Mouse (Mus musculus) adrenal gland, postnatal 36 days (tissue): Measurements from ENCODE around the gene Aldh1l1. TPM values are rescaled to one million over a fixed set of nuclear protein-coding genes. Genes with fewer than 3 reads are reported as not detected.

Source experiments
- DNase-seq, 2 experiments: peaks; one replicate each; pipeline ENCODE4 v3.0.0; 2021; ENCODE audit warnings: mixed read lengths in 1 of 2
- total RNA-seq, 2 experiments: library from RNA; stranded (reverse); gene quantifications; 2 replicates each; pipeline ENCODE4 v1.2.3; 2021

Gene Aldh1l1
- total RNA-seq, 2 experiments from 2014 or later: 136 to 172 TPM

GRCm38 (mm10) chr6:90507443-90507842, 21.2 kb downstream of the Aldh1l1 start:
- DNase-seq: no peak

- peak; percentile 21 to 72 for DNase-seq
Measured at GRCm38 (mm10) chr6:90508197-90508624, 22.0 kb downstream of the Aldh1l1 start.

- DNase-seq: peak; percentile 46 to 74
Measured at GRCm38 (mm10) chr6:90509085-90509484, 22.9 kb downstream of the Aldh1l1 start.

- DNase-seq: no peak
Measured at GRCm38 (mm10) chr6:90512416-90512815, 26.2 kb downstream of the Aldh1l1 start.

GRCm38 (mm10) chr6:90513074-90513856, 27.0 kb downstream of the Aldh1l1 start:
- DNase-seq: no peak

- DNase-seq: peak; percentile 50
Measured at GRCm38 (mm10) chr6:90514369-90514768, 28.1 kb downstream of the Aldh1l1 start.

GRCm38 (mm10) chr6:90514883-90515405, 28.7 kb downstream of the Aldh1l1 start:
- DNase-seq: peak; percentile 91 to 92

GRCm38 (mm10) chr6:90518892-90519291, 32.7 kb downstream of the Aldh1l1 start:
- DNase-seq: peak; percentile 49 to 55

- DNase-seq: no peak
Measured at GRCm38 (mm10) chr6:90519375-90519774, 33.1 kb downstream of the Aldh1l1 start.

- DNase-seq: no peak
Measured at GRCm38 (mm10) chr6:90526406-90526805, 40.2 kb downstream of the Aldh1l1 start.

- no peak for DNase-seq
Measured at GRCm38 (mm10) chr6:90529461-90530046, 43.3 kb downstream of the Aldh1l1 start.

GRCm38 (mm10) chr6:90532575-90533190, 46.5 kb downstream of the Aldh1l1 start:
- DNase-seq: no peak

GRCm38 (mm10) chr6:90533505-90533904, 47.3 kb downstream of the Aldh1l1 start:
- no peak for DNase-seq

GRCm38 (mm10) chr6:90534701-90535475, 48.7 kb downstream of the Aldh1l1 start:
- DNase-seq: no peak

- no peak for DNase-seq
Measured at GRCm38 (mm10) chr6:90536824-90537223, 50.6 kb downstream of the Aldh1l1 start.

- DNase-seq: peak; percentile 88 to 91
Measured at GRCm38 (mm10) chr6:90537941-90538340, 51.7 kb downstream of the Aldh1l1 start.

GRCm38 (mm10) chr6:90539271-90539670, 53.0 kb downstream of the Aldh1l1 start:
- no peak for DNase-seq

- DNase-seq: no peak
Measured at GRCm38 (mm10) chr6:90540520-90540919, 54.3 kb downstream of the Aldh1l1 start.

GRCm38 (mm10) chr6:90541367-90541772, 55.1 kb downstream of the Aldh1l1 start:
- no peak for DNase-seq

GRCm38 (mm10) chr6:90544433-90544832, 58.2 kb downstream of the Aldh1l1 start:
- DNase-seq: peak in 1 of 2 experiments; percentile 47

GRCm38 (mm10) chr6:90546274-90546673, 60.0 kb downstream of the Aldh1l1 start:
- no peak for DNase-seq

GRCm38 (mm10) chr6:90547041-90547440, 60.8 kb downstream of the Aldh1l1 start:
- no peak for DNase-seq
